Mouse (Mus musculus) mature B cell (primary cell): ENCODE data around the gene Cpt1a.

Source experiments
- in situ Hi-C: fragments of 300-500 bp; cut with MboI; formaldehyde crosslinking; loops from 2 replicates; pipeline ENCODE4 v1.14.3; 2019

The Cpt1a gene

GRCm38 (mm10) chr19:3428057-3428830, 106.1 kb downstream of the Cpt1a start:
- in situ Hi-C loops: no loop called here

GRCm38 (mm10) chr19:3429156-3429816, 107.2 kb downstream of the Cpt1a start:
- in situ Hi-C loops: no loop called here

- in situ Hi-C loops: no loop called here
These were observed 108.9 kb downstream of the Cpt1a start for GRCm38 (mm10) chr19:3431066-3431465.

GRCm38 (mm10) chr19:3431969-3432368, 109.8 kb downstream of the Cpt1a start:
- in situ Hi-C loops: no loop called here

GRCm38 (mm10) chr19:3434124-3434523, 112.0 kb downstream of the Cpt1a start:
- in situ Hi-C loops: no loop called here

GRCm38 (mm10) chr19:3434641-3435040, 112.5 kb downstream of the Cpt1a start:
- in situ Hi-C loops: no loop called here
